Mouse (Mus musculus) ovary, postnatal 10 days (tissue): ENCODE measurements around the gene Gm14305.
"Not testable (repeated sequence)": the region's sequence is repeated elsewhere in the genome, so short reads cannot be mapped to it uniquely, and the experiment has no call there.

Source experiments
- DNase-seq: peaks from one replicate; pipeline ENCODE4 v3.0.0; 2022; ENCODE audit warnings: low spot score

The Gm14305 gene

DNA sequence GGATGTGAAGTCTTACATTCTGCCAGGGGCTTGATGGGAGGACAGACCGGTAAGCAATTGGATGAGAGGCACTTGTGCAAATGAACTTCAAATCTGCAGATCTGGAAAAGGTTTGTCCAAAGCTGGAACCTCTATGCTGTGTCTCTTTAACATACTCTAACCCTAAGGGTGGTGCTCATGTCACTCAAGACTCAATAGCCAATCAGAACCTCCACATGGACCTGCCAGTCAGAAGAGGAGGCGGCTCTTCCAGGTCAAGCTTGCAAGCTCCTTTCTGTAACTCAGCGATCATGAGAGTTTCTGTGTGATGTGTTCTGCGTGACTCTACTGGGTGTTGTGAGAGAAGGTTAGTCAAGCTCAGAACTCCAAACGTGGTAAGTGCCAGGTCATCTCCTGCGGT lies at the start of gene Gm14305:
Gm14305 (plus strand) TSS at position 278 of the 400 bp plus-strand sequence.
- peak; percentile 1 for DNase-seq

DNA sequence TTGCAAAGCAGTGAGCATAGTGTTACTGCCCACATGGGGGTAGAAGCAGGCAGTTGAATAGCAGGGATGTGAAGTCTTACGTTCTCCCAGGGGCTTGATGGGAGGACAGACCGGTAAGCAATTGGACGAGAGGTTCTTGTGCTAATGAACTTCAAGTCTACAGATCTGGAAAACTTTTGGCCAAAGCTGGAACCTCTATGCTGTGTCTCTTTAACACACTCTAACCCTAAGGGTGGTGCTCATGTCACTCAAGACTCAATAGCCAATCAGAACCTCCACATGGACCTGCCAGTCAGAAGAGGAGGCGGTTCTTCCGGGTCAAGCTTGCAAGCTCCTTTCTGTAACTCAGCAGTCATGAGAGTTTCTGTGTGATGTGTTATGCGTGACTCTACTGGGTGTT lies 37.9 kb upstream of the Gm14305 start, which contains the start of gene Zfp973:
Zfp973 (plus strand) TSS at position 301 of the 400 bp plus-strand sequence.
- DNase-seq: not testable (repeated sequence)
